8 mouse cellular contexts compared by ENCODE assay signal in the genomic region with DNA sequence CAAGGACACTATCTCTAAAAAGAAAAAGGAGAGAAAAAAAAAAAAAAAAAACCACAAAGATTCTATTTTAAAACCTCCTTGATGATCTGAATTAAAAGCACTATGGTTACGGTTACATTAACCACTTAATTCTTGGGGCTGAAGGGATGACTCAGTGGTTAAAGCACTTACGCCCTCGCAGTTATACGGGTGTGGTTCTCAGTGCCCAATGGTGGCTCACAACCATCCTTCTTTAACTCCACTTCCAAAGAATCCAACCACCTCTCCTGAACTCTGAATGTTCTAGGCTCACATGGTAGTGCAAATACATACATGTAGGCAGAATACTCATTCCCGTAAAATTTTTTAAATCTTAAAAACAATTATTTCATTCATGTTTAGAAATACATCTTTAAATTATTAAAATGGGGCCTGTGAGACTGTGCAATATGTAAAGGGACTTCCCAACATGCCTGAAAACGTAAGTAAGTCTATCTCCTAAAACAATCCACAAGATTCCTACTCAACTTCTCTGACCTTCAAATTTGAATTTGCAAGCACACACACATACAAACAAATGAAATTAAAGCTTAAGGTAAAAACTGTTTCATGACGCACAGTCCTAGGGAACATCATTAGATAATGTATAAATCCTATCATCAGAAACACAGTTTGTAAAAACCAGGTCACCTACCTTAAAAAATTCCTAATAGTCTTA. TPM values are rescaled to one million over a fixed set of nuclear protein-coding genes. Genes with fewer than 3 reads are reported as not detected.
DNase-seq lines count a peak whose midpoint lies in the region; ATAC-seq lines count a peak whose summit lies in the region.

No protein-coding gene starts in this region.

- H3K4me1 ChIP-seq in heart, embryonic 11.5 days (ENCODE audit: control insufficient read depth, insufficient read depth, low read length) = peaks cover 3% of the 10 kb centered on the region; the same call in 1 of the 2 replicates

- intact Hi-C loops in heart, postnatal 36 days (cut with DNase I) = loop anchor here (1.0 kb wide), 1 partner anchor 9 kb away; no protein-coding TSS in a partner anchor

- DNase-seq in heart, postnatal 36 days = no peak
- peak; percentile 79 for DNase-seq in NIH3T3 (ENCODE audit: low read depth)
- peak; percentile 5 for DNase-seq in heart, postnatal 4 days
- DNase-seq in adrenal gland, postnatal 4 days (ENCODE audit: low spot score in 2 of 2) = no peak
- DNase-seq in retina, embryonic 14.5 days (ENCODE audit: low spot score) = no peak
- DNase-seq in urinary bladder, adult 18-20 months (ENCODE audit: low spot score in 2 of 2) = no peak

- H3K4me3 ChIP-seq in heart, embryonic 11.5 days (ENCODE audit: low read depth, low read length) = 0 out of 2 replicates have a peak overlapping the region, but pooled peaks have one; percentile 2

- H3K4me2 ChIP-seq in heart, embryonic 11.5 days = peak overlapping the region; percentile 25

- H3K9me3 ChIP-seq in heart, embryonic 11.5 days (replicated peaks; ENCODE audit: control insufficient read depth, low read length) = no peaks in the 10 kb centered on the region

- no peak for ATAC-seq in heart, embryonic 11.5 days (replicated peaks; ENCODE audit: insufficient number of reproducible peaks, low FRiP score, low TSS enrichment)
- ATAC-seq in megakaryocyte, adult 5-6 weeks (ENCODE audit: poor library complexity, severe bottlenecking) = peak; percentile 48

- no peak overlapping the region for H3K27ac ChIP-seq in heart, embryonic 11.5 days (ENCODE audit: low read depth, low read length)

- no peaks in the 10 kb centered on the region for H3K27me3 ChIP-seq in heart, embryonic 11.5 days (ENCODE audit: control insufficient read depth, insufficient read depth, low read length)

- 84% methylated on average over 7 of the region's 7 CpGs for WGBS in heart, embryonic 11.5 days (ENCODE audit: insufficient replicate concordance)

- H3K36me3 ChIP-seq in heart, embryonic 11.5 days (ENCODE audit: control insufficient read depth, insufficient read depth, low read length) = peaks cover 10% of the 10 kb centered on the region

- H3K9ac ChIP-seq in heart, embryonic 11.5 days (ENCODE audit: low read depth, low read length) = no peak overlapping the region

RNA-seq across cellular contexts. Expression of a gene that starts 10.6 kb away (rescaled TPM):
- 43.6 and 45.6 TPM in 2 replicates for polyA plus RNA-seq in heart, embryonic 11.5 days (2014; fragmentation: Nextera tagmentation; extraction: Ambion mirVana)
- total RNA-seq in heart, postnatal 36 days (2021) = 10 to 100 TPM; 49.0 to 52.1 TPM
- total RNA-seq in heart, postnatal 4 days (2021) = 10 to 100 TPM; 57.3 to 61.0 TPM
- 51.4 and 54.4 TPM in 2 replicates for total RNA-seq in megakaryocyte, adult 5-6 weeks (2015)
- 88.6 and 119 TPM in 2 replicates for total RNA-seq in megakaryocyte, adult 5-6 weeks (2017)
- 10 to 100 TPM; 63.5 to 69.1 TPM for total RNA-seq in adrenal gland, postnatal 4 days (2021)

Comparison
In these comparisons a context has a peak if more than half of its experiments do, and no peak if none do; other contexts are left out.
1. DNase-seq: peak in NIH3T3 (single experiment) and heart, postnatal 4 days (single experiment); none in heart, postnatal 36 days (0 of 2), adrenal gland, postnatal 4 days (0 of 2), retina, embryonic 14.5 days (single experiment) and urinary bladder, adult 18-20 months (0 of 2).